Mouse (Mus musculus): Measurements from ENCODE around the gene Qprt. TPM values are rescaled to one million over a fixed set of nuclear protein-coding genes. Genes with fewer than 3 reads are reported as not detected.

Qprt gene
- polyA plus RNA-seq, 1 experiment from 2014 or later: 3.2 TPM

DNA sequence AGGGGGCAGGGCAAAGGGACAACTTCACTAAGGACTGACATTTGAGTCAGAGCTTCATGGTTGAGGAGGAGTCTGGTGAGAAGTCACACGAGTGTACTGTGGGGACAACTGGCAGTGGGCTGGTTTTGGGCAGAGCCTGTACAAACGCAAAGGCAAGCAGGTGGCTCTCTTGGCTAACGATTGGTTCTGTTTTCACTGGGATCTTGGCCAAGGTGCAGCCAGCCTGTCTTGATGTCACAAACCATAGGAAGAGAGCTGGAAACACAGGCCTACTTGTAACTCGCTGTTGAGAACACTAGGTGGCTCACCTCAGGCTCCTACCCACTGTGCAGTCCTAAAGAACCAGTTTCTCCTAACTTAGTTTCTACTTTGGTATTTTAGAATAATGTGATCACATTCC, 7.6 kb upstream of the Qprt start:
- no peak for ATAC-seq (ENCODE audit: extremely low read depth, insufficient number of reproducible peaks, low FRiP score, low TSS enrichment)
- no peak overlapping the region for H3K27ac ChIP-seq (replicated peaks)
- no peak overlapping the region for H3K9ac ChIP-seq
- H3K27me3 ChIP-seq (replicated peaks): no peaks in the 10 kb centered on the region; the same call in 1 of the 2 replicates
- 16% methylated on average over 4 of the region's 4 CpGs for WGBS
- 0 out of 2 replicates have a peak, but pooled peaks cover under 1% of the 10 kb centered on the region for H3K9me3 ChIP-seq
- no peaks in the 10 kb centered on the region for H3K36me3 ChIP-seq
- no peak overlapping the region for H3K4me2 ChIP-seq
- H3K4me3 ChIP-seq: no peak overlapping the region
- no peaks in the 10 kb centered on the region for H3K4me1 ChIP-seq

- ATAC-seq (ENCODE audit: extremely low read depth, insufficient number of reproducible peaks, low FRiP score, low TSS enrichment): no peak
- peaks cover 4% of the 10 kb centered on the region; the same call in 1 of the 2 replicates for H3K9me3 ChIP-seq
- WGBS: 14% methylated on average over 21 of the region's 21 CpGs
- peaks cover 36% of the 10 kb centered on the region for H3K27me3 ChIP-seq (replicated peaks)
- H3K4me3 ChIP-seq: peak overlapping the region; percentile 25
- peaks cover 24% of the 10 kb centered on the region for H3K4me1 ChIP-seq
- H3K4me2 ChIP-seq: peak overlapping the region; percentile 50
- H3K27ac ChIP-seq (replicated peaks): no peak overlapping the region
- peak overlapping the region; percentile 55; the same call in 1 of the 2 replicates for H3K9ac ChIP-seq
- H3K36me3 ChIP-seq: no peaks in the 10 kb centered on the region
These were observed 740 bp downstream of the Qprt start for GRCm38 (mm10) chr7:127121061-127121910.

GRCm38 (mm10) chr7:127118671-127119445, 3.2 kb downstream of the Qprt start:
- no peak overlapping the region for H3K27ac ChIP-seq (replicated peaks)
- ATAC-seq (ENCODE audit: extremely low read depth, insufficient number of reproducible peaks, low FRiP score, low TSS enrichment): no peak
- H3K4me1 ChIP-seq: peaks cover 24% of the 10 kb centered on the region
- H3K36me3 ChIP-seq: no peaks in the 10 kb centered on the region
- H3K9ac ChIP-seq: no peak overlapping the region
- H3K9me3 ChIP-seq: no peaks in the 10 kb centered on the region
- H3K4me2 ChIP-seq: no peak overlapping the region
- 56% methylated on average over 14 of the region's 14 CpGs for WGBS
- H3K27me3 ChIP-seq (replicated peaks): peaks cover 36% of the 10 kb centered on the region
- H3K4me3 ChIP-seq: no peak overlapping the region

- 27% methylated on average over 5 of the region's 5 CpGs for WGBS
- ATAC-seq (ENCODE audit: extremely low read depth, insufficient number of reproducible peaks, low FRiP score, low TSS enrichment): no peak
- no peak overlapping the region for H3K4me3 ChIP-seq
- no peak overlapping the region for H3K27ac ChIP-seq (replicated peaks)
- no peak overlapping the region for H3K4me2 ChIP-seq
- 0 out of 2 replicates have a peak overlapping the region, but pooled peaks have one; percentile 8 for H3K9ac ChIP-seq
- H3K27me3 ChIP-seq (replicated peaks): peaks cover 30% of the 10 kb centered on the region
- no peaks in the 10 kb centered on the region for H3K36me3 ChIP-seq
- H3K4me1 ChIP-seq: peaks cover 28% of the 10 kb centered on the region
- H3K9me3 ChIP-seq: no peaks in the 10 kb centered on the region
These were observed 4.1 kb downstream of the Qprt start for GRCm38 (mm10) chr7:127117948-127118347.

DNA sequence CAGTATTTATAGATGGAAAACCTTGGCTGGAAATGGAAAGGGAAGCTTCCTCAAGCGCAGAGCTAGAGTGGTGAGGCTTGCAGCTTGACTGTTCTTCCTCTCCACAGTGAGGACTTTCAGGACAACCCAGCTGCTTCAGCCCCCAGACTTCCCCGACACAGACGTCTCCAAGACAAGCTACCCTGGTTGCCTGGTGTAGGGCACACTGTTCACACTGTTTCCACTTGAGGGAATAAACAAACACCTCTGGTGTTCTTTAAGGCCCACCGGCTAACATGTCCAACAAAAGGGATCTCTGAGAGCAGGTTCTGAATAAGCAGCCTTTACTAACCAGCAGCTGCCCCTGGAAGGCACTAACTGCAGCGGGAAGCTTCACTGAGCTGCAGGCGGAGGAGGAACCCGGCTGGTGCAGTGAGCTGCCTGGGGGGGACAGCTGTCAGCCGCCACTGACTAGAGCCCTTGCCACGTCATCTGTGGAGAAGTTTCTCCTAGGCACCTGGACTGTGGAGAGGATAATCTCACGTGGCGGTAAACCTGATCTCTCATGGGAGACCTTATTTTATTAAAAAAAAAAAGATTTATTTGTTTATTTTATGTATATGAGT, 5.6 kb downstream of the Qprt start:
- no peak overlapping the region for H3K4me2 ChIP-seq
- no peak for ATAC-seq (ENCODE audit: extremely low read depth, insufficient number of reproducible peaks, low FRiP score, low TSS enrichment)
- H3K4me3 ChIP-seq: no peak overlapping the region
- H3K9me3 ChIP-seq: no peaks in the 10 kb centered on the region
- 54% methylated on average over 11 of the region's 11 CpGs for WGBS
- H3K9ac ChIP-seq: no peak overlapping the region
- H3K36me3 ChIP-seq: no peaks in the 10 kb centered on the region
- H3K27me3 ChIP-seq (replicated peaks): peaks cover 25% of the 10 kb centered on the region
- H3K27ac ChIP-seq (replicated peaks): no peak overlapping the region
- peaks cover 22% of the 10 kb centered on the region for H3K4me1 ChIP-seq

GRCm38 (mm10) chr7:127114920-127115319, 7.1 kb downstream of the Qprt start:
- Histone ChIP-seq H3K27me3 (replicated peaks) (peaks cover 10% of the 10 kb centered on the region), H3K9ac (no peak overlapping the region), H3K4me2 (no peak overlapping the region), H3K27ac (replicated peaks) (no peak overlapping the region), H3K9me3 (no peaks in the 10 kb centered on the region), H3K4me3 (no peak overlapping the region), H3K4me1 (peaks cover 15% of the 10 kb centered on the region), H3K36me3 (no peaks in the 10 kb centered on the region)
- ATAC-seq (ENCODE audit: extremely low read depth, insufficient number of reproducible peaks, low FRiP score, low TSS enrichment): no peak
- 72% methylated on average over 11 of the region's 11 CpGs for WGBS

DNA sequence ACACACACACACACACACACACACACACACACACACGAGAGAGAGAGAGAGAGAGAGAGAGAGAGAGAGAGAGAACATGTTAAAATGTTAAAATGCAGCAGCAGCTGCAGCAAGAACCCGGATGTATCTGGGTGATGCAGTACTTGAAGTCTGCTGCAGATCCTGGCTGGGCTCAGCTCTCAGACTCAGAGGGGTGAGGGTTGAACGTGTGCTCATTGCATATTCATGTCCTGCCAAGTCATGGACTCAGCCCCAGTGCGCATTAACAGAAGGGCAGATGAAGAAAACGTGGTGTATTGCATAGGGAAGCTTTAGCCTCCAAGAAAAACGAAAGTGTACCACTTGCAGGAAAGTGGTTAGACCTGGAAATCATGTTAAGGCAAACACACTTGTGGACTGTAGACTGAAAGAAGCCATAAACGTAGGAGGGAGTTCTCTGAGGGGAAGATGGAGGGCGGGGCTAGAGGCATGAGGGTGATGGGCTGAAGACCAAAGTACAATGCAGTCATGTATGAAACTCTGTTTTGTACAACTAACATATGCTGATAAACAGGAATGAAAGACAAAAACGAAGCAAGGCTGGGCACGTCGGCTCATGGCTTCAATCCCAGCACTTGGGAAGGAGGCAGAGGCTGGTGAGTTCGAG, 8.3 kb downstream of the Qprt start:
- 50% methylated on average over 11 of the region's 12 CpGs for WGBS
- no peaks in the 10 kb centered on the region for H3K36me3 ChIP-seq
- no peaks in the 10 kb centered on the region for H3K9me3 ChIP-seq
- H3K4me2 ChIP-seq: no peak overlapping the region
- no peak overlapping the region for H3K9ac ChIP-seq
- peaks cover 15% of the 10 kb centered on the region for H3K4me1 ChIP-seq
- H3K27ac ChIP-seq (replicated peaks): no peak overlapping the region
- peaks cover 12% of the 10 kb centered on the region; the same call in 1 of the 2 replicates for H3K27me3 ChIP-seq (replicated peaks)
- ATAC-seq (ENCODE audit: extremely low read depth, insufficient number of reproducible peaks, low FRiP score, low TSS enrichment): no peak
- H3K4me3 ChIP-seq: no peak overlapping the region

- no peak for ATAC-seq (ENCODE audit: extremely low read depth, insufficient number of reproducible peaks, low FRiP score, low TSS enrichment)
- Histone ChIP-seq H3K27me3 (replicated peaks) (peaks cover 18% of the 10 kb centered on the region; the same call in 1 of the 2 replicates), H3K4me1 (peaks cover 10% of the 10 kb centered on the region), H3K9me3 (no peaks in the 10 kb centered on the region), H3K36me3 (no peaks in the 10 kb centered on the region), H3K9ac (0 out of 2 replicates have a peak overlapping the region, but pooled peaks have one; percentile 40), H3K4me2 (no peak overlapping the region), H3K4me3 (no peak overlapping the region), H3K27ac (replicated peaks) (no peak overlapping the region)
- WGBS: 33% methylated on average over 9 of the region's 9 CpGs
These were observed 9.0 kb downstream of the Qprt start for GRCm38 (mm10) chr7:127112921-127113597.

DNA sequence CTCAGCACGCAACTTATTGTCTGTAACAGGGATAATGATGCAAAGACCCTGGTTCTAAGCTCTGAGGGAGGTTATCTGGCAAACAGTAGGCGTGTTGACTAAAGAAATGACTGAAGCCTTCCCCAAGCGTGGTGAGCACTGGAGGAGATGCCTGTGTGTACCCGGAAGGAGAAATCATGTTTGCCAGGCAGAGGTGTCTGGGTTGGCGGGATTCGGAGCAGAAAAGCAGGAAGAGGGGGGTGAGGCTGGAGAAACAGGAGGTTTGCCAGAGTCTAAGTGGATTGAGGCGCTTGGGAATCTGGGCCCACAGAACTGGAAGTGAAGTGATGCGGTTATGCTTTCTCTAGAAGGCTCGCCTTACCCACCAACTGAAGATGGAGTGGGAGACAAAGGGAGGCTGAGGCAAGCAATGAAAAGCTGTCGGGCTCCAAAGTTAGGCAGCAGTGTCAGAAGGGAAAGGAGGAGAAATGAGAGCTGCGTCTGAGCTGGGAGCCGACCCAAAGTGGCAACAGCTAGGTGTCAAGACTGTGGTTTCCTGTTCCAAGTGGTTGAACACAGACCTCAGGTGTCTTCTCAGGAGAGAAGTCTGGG, 9.7 kb downstream of the Qprt start:
- peaks cover 24% of the 10 kb centered on the region for H3K27me3 ChIP-seq (replicated peaks)
- H3K27ac ChIP-seq (replicated peaks): no peak overlapping the region
- WGBS: 66% methylated on average over 12 of the region's 12 CpGs
- no peak for ATAC-seq (ENCODE audit: extremely low read depth, insufficient number of reproducible peaks, low FRiP score, low TSS enrichment)
- no peaks in the 10 kb centered on the region for H3K9me3 ChIP-seq
- H3K4me2 ChIP-seq: no peak overlapping the region
- peaks cover 4% of the 10 kb centered on the region; the same call in 1 of the 2 replicates for H3K4me1 ChIP-seq
- no peaks in the 10 kb centered on the region for H3K36me3 ChIP-seq
- H3K4me3 ChIP-seq: no peak overlapping the region
- 0 out of 2 replicates have a peak overlapping the region, but pooled peaks have one; percentile 40 for H3K9ac ChIP-seq

DNA sequence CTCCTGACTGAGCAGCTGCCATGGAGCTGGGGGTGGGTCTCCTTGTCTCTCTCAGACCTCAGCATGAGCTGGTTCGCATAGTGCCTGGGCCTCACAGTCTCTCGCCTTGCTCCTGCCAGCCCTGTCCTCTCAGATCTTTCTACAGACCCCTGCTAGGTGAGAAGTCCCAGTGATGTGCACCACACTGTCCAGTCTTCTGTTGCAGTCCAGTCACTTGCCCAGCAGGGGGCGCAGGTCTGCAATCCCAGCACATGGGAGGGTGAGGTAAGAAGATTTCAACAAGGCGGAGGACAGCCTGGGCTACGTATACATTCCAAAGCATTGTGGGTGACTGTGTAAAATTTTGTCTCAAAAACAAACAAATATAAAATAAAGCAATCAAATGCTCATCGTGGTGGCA, 10.6 kb downstream of the Qprt start:
- peaks cover 4% of the 10 kb centered on the region; the same call in 1 of the 2 replicates for H3K4me1 ChIP-seq
- ATAC-seq (ENCODE audit: extremely low read depth, insufficient number of reproducible peaks, low FRiP score, low TSS enrichment): no peak
- no peak overlapping the region for H3K27ac ChIP-seq (replicated peaks)
- H3K9me3 ChIP-seq: no peaks in the 10 kb centered on the region
- H3K27me3 ChIP-seq (replicated peaks): peaks cover 30% of the 10 kb centered on the region
- no peaks in the 10 kb centered on the region for H3K36me3 ChIP-seq
- no peak overlapping the region for H3K4me2 ChIP-seq
- H3K4me3 ChIP-seq: no peak overlapping the region
- 37% methylated on average over 5 of the region's 6 CpGs for WGBS
- no peak overlapping the region for H3K9ac ChIP-seq
